Mouse (Mus musculus) olfactory bulb, adult 2 months (tissue): Measurements from ENCODE around the gene Zfp446.

ENCODE experiments used
- CTCF ChIP-seq: fragments of 200-500 bp; IDR thresholded peaks from 2 replicates; pipeline ENCODE4 v1.5.1; 2012; ENCODE audit warnings: low read depth, mild to moderate bottlenecking, low read length, moderate library complexity; ENCODE audit not compliant: insufficient read depth
- POLR2A ChIP-seq: fragments of 200-500 bp; IDR thresholded peaks from 2 replicates; pipeline ENCODE4 v1.6.1; 2012; ENCODE audit warnings: mild to moderate bottlenecking, low read depth, low read length, moderate library complexity; ENCODE audit not compliant: insufficient read depth

DNA sequence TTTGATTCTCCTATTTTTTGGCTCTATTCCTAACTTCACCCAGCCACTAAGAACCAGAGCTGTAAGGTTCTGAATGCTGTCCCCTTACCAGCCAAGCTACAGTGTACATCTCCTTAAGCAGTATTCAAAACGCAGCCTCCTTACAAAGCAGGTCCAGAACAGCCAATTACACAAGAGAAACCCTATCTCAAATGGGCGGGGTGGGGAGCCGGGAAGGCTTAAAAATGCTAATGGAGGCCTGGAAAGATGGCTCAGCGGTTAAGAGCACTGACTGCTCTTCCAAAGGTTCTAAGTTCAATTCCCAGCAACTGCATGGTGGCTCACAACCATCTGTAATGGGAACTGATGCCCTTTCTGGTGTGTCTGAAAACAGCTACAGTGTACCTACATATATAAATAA is 17.9 kb upstream of the Zfp446 start:
- TF ChIP-seq POLR2A (no peak), CTCF (no peak)
